Mouse (Mus musculus) MEL (cell line): ENCODE data around the gene Diaph3. TPM values are rescaled to one million over a fixed set of nuclear protein-coding genes. Genes with fewer than 3 reads are reported as not detected.
A peak's percentile ranks its signal among the peaks of the same experiment; 100 is the strongest.

Experiments used
- DNase-seq: peaks from one replicate; pipeline ENCODE4 v3.0.0; 2011; ENCODE audit warnings: low read depth, low spot score
- H3K27ac ChIP-seq: 2 replicates; pipeline ENCODE4 v1.5.1; 2012; ENCODE audit warnings: low read depth, mild to moderate bottlenecking, control low read depth, low read length, moderate library complexity; ENCODE audit not compliant: control insufficient read depth
- H3K27me3 ChIP-seq, 2 experiments: fragments of 150-350 bp in 1 of 2; sonication (generic) in 1 of 2; 2 replicates each; pipeline ENCODE4 v1.6.1; 2012; ENCODE audit warnings: low read length in 2 of 2, mild to moderate bottlenecking in 2 of 2, improper control_type of control experiment in 1 of 2, moderate library complexity in 1 of 2; ENCODE audit not compliant: insufficient read depth in 2 of 2, control insufficient read depth in 1 of 2
- H3K36me3 ChIP-seq, 2 experiments: 2 replicates each; pipeline ENCODE4 v1.6.1; 2012 to 2014; ENCODE audit warnings: low read length in 2 of 2, improper control_type of control experiment in 1 of 2, inconsistent platforms in 1 of 2, mild to moderate bottlenecking in 1 of 2; ENCODE audit not compliant: insufficient read depth in 2 of 2, control insufficient read depth in 1 of 2
- H3K4me1 ChIP-seq, 2 experiments: fragments of 150-350 bp in 1 of 2; sonication (generic) in 1 of 2; 2 replicates each; pipeline ENCODE4 v1.6.1; 2012; ENCODE audit warnings: low read length in 2 of 2, improper control_type of control experiment in 1 of 2, mild to moderate bottlenecking in 1 of 2; ENCODE audit not compliant: insufficient read depth in 2 of 2, control insufficient read depth in 1 of 2
- H3K4me3 ChIP-seq, 2 experiments: fragments of 150-350 bp in 1 of 2; sonication (generic) in 1 of 2; 2 replicates each; pipeline ENCODE4 v1.5.1; 2012; ENCODE audit warnings: low read depth in 2 of 2, low read length in 2 of 2, mild to moderate bottlenecking in 2 of 2, moderate library complexity in 2 of 2, control low read depth in 1 of 2, improper control_type of control experiment in 1 of 2; ENCODE audit not compliant: control insufficient read depth in 1 of 2, insufficient read depth in 1 of 2
- H3K79me2 ChIP-seq: 2 replicates; pipeline ENCODE4 v1.6.1; 2012; ENCODE audit warnings: mild to moderate bottlenecking, low read length, moderate library complexity; ENCODE audit not compliant: control insufficient read depth, poor library complexity, insufficient read depth
- H3K9ac ChIP-seq: 2 replicates; pipeline ENCODE4 v1.6.1; 2012; ENCODE audit warnings: low read depth, mild to moderate bottlenecking, control low read depth, low read length, moderate library complexity; ENCODE audit not compliant: control insufficient read depth, poor library complexity, severe bottlenecking
- H3K9me3 ChIP-seq: fragments of 150-350 bp; sonication (generic); replicated peaks from 2 replicates; pipeline ENCODE4 v1.6.1; 2012; ENCODE audit warnings: mild to moderate bottlenecking, low read length, improper control_type of control experiment, moderate library complexity; ENCODE audit not compliant: insufficient read depth
- E2F4 ChIP-seq: IDR thresholded peaks from 2 replicates; pipeline ENCODE4 v1.6.1; 2011; ENCODE audit warnings: low read depth, low read length, improper control_type of control experiment, borderline replicate concordance
- ELF1 ChIP-seq: IDR thresholded peaks from 2 replicates; pipeline ENCODE4 v1.6.1; 2014; ENCODE audit warnings: low read depth, mild to moderate bottlenecking, inconsistent platforms, low read length, improper control_type of control experiment, moderate library complexity
- EP300 ChIP-seq, 2 experiments: IDR thresholded peaks; 2 replicates each; pipeline ENCODE4 v1.6.1; 2011; ENCODE audit warnings: improper control_type of control experiment in 2 of 2, low read length in 2 of 2, low read depth in 1 of 2, mild to moderate bottlenecking in 1 of 2
- GATA1 ChIP-seq: IDR thresholded peaks from 2 replicates; pipeline ENCODE4 v1.6.1; 2011; ENCODE audit warnings: low read depth, low read length, improper control_type of control experiment
- HCFC1 ChIP-seq: IDR thresholded peaks from 2 replicates; pipeline ENCODE4 v1.6.1; 2012; ENCODE audit warnings: low read depth, mild to moderate bottlenecking, inconsistent platforms, low read length, improper control_type of control experiment, moderate library complexity
- MAX ChIP-seq: IDR thresholded peaks from 2 replicates; pipeline ENCODE4 v1.6.1; 2011; ENCODE audit warnings: low read length, improper control_type of control experiment
- NELFE ChIP-seq: IDR thresholded peaks from 2 replicates; pipeline ENCODE4 v1.6.1; 2011; ENCODE audit warnings: low read depth, low read length, improper control_type of control experiment
- NRF1 ChIP-seq: IDR thresholded peaks from 2 replicates; pipeline ENCODE4 v1.6.1; 2014; ENCODE audit warnings: low read depth, mild to moderate bottlenecking, inconsistent platforms, low read length, improper control_type of control experiment, moderate library complexity; ENCODE audit not compliant: poor library complexity, insufficient read depth, severe bottlenecking
- POLR2A ChIP-seq, 2 experiments: IDR thresholded peaks; 2 replicates each; pipeline ENCODE4 v1.6.1; 2011 to 2012; ENCODE audit warnings: low read length in 2 of 2, mild to moderate bottlenecking in 2 of 2, control low read depth in 1 of 2, improper control_type of control experiment in 1 of 2, low read depth in 1 of 2, moderate library complexity in 1 of 2; ENCODE audit not compliant: control insufficient read depth in 1 of 2, insufficient read depth in 1 of 2, poor library complexity in 1 of 2
- SIN3A ChIP-seq: IDR thresholded peaks from 2 replicates; pipeline ENCODE4 v1.6.1; 2012; ENCODE audit warnings: low read length, improper control_type of control experiment, inconsistent platforms
- SMC3 ChIP-seq: IDR thresholded peaks from 2 replicates; pipeline ENCODE4 v1.6.1; 2011; ENCODE audit warnings: low read depth, low read length, improper control_type of control experiment
- TBP ChIP-seq: IDR thresholded peaks from 2 replicates; pipeline ENCODE4 v1.8.0; 2011; ENCODE audit warnings: low read depth, low read length, improper control_type of control experiment
- UBTF ChIP-seq: IDR thresholded peaks from 2 replicates; pipeline ENCODE4 v1.6.1; 2012; ENCODE audit warnings: low read depth, mild to moderate bottlenecking, inconsistent platforms, low read length, improper control_type of control experiment, moderate library complexity, borderline replicate concordance; ENCODE audit not compliant: insufficient read depth
- USF1 ChIP-seq: IDR thresholded peaks from 2 replicates; pipeline ENCODE4 v1.6.1; 2014; ENCODE audit warnings: low read depth, mild to moderate bottlenecking, inconsistent platforms, low read length, improper control_type of control experiment, moderate library complexity
- polyA plus RNA-seq, 2 experiments: library from polyadenylated mRNA; stranded (reverse) in 1 of 2; unstranded in 1 of 2; fragments of >175 nt in 1 of 2; fragments of >200 nt in 1 of 2; gene quantifications; 2 replicates each; pipeline versions ENCODE4 v1.2.1 to v1.2.4; 2012; ENCODE audit warnings: low replicate concordance in 2 of 2, low read depth in 1 of 2; ENCODE audit not compliant: insufficient read length in 2 of 2, insufficient read depth in 1 of 2, missing spikeins in 1 of 2
- total RNA-seq: library from RNA; depleted of rRNA; stranded (reverse); fragments of 300-350 nt; gene quantifications from 2 replicates; pipeline ENCODE4 v1.2.3, GENCODE M21; 2012; rRNA removed

The Diaph3 gene
- total RNA-seq, result 8.4 and 9.0 TPM in 2 replicates
- polyA plus RNA-seq, result 10 to 100 TPM in 1 of 2 experiments, not detected in 1; 11.9 TPM

DNA sequence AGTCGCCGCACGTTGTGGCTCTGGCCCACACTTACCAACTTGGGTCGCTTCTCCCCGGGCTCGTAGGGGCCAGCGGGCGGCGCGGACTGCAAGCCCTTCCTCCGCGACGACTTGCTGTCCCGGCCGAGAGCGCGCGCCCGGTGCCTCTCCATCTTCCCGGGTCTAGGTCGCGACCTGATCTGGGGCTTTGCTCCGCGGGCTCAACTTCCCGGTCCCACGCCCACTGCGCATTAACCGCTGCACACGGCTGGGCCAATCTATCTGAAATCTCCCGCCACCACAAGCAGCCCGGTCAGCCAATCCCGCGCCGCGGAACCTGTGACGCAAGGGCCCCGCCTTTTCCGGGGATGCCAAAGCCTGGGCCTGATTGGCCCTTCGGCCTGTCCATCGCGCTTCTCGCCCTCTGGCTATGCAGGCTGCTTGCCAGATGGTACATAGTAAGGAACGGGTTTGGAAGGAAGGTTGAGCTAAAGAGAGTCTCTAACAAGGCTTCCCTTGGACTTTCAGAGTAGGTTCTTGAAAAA lies at the start of gene Diaph3:
Diaph3 (minus strand) TSS at position 273 of the 524 bp plus-strand sequence.
- Histone ChIP-seq H3K27me3 (no peaks in the 10 kb centered on the region), H3K79me2 (peaks cover 20% of the 10 kb centered on the region), H3K4me1 (peaks cover 0 to 6% of the 10 kb centered on the region in 2 experiments; a peak in 1 of 4 replicates), H3K9me3 (no peaks in the 10 kb centered on the region), H3K36me3 (no peaks in the 10 kb centered on the region; a peak in 1 of 4 replicates), H3K27ac (peak within 1 kb of the TSS; percentile 78), H3K9ac (peak within 1 kb of the TSS; percentile 90), H3K4me3 (peak within 1 kb of the TSS; percentile 84 to 94)
- DNase-seq, result peak; percentile 95
- TF ChIP-seq SIN3A (peak; percentile 46), TBP (peak; percentile 66; the same call in 1 of the 2 replicates), NRF1 (peak; percentile 50; the same call in 1 of the 2 replicates), HCFC1 (0 out of 2 replicates have a peak, but pooled peaks have one; percentile 62), USF1 (no peak), NELFE (peak; percentile 63), E2F4 (peak; percentile 95), UBTF (no peak), ELF1 (peak; percentile 44; the same call in 1 of the 2 replicates), SMC3 (no peak), GATA1 (peak; percentile 56), POLR2A (IDR thresholded peaks at IDR 0.05; ENCODE audit: control insufficient read depth in 1 of 2, insufficient read depth in 1 of 2, low read depth in 1 of 2, low read length in 2 of 2, poor library complexity in 1 of 2) (peak in 1 of 2 experiments; percentile 69; a peak in 2 of 4 replicates), MAX (peak; percentile 64; the same call in 1 of the 2 replicates)

DNA sequence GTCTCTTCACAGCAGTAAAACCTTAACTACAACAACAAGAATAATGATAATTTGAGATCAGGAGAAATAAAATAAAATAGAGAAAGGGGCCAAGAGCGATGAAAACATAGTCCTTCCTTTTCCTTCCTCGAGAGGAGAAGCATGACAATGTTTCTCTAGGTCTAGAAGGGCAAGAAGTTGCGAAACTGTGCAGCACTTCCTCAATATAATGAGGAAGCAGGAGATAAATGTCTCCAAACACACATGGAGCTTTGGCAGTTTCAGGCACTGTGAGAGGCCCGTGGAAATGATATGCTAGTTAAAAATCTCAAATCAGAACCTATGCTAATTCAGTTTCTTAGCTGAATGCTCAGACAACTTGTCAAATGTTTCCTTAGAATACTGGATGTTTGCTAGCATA lies 49.6 kb upstream of the Diaph3 start:
- no peaks in the 10 kb centered on the region for H3K27me3 ChIP-seq
- no peak overlapping the region for H3K4me3 ChIP-seq
- H3K9ac ChIP-seq, result no peak overlapping the region
- no peaks in the 10 kb centered on the region for H3K79me2 ChIP-seq
- no peaks in the 10 kb centered on the region for H3K9me3 ChIP-seq
- TF ChIP-seq EP300 (IDR thresholded peaks at IDR 0.05; ENCODE audit: low read depth in 1 of 2, low read length in 2 of 2), result 0 out of 4 replicates have a peak, but pooled peaks of 1 of the 2 experiments have one; percentile 16
- no peak for TF ChIP-seq ELF1
- TF ChIP-seq, all 39 proteins: peak for 1
- DNase-seq, result peak; percentile 46
- no peaks in the 10 kb centered on the region for H3K4me1 ChIP-seq
- no peaks in the 10 kb centered on the region for H3K36me3 ChIP-seq
- no peak overlapping the region for H3K27ac ChIP-seq
